Mouse (Mus musculus) stomach, embryonic 14.5 days (tissue): ENCODE measurements around the gene Kif22. TPM values are rescaled to one million over a fixed set of nuclear protein-coding genes. Genes with fewer than 3 reads are reported as not detected.

Experiments used
- ATAC-seq: fragments of 200-750 bp; cut with Nextera tagmentation; 2 replicates; pipeline ENCODE4 v1.8.0; 2017; ENCODE audit warnings: low read depth, moderate TSS enrichment; ENCODE audit not compliant: insufficient number of reproducible peaks, insufficient read depth, low FRiP score
- H3K27ac ChIP-seq: fragments of 300-500 bp; sonication (generic); 2 replicates; pipeline ENCODE4 v1.5.1; 2014; ENCODE audit warnings: mild to moderate bottlenecking, low read length, moderate library complexity, mixed read lengths
- H3K27me3 ChIP-seq: fragments of 300-500 bp; sonication (generic); 2 replicates; pipeline ENCODE4 v1.6.1; 2014; ENCODE audit warnings: low read length, control low read depth, mixed read lengths; ENCODE audit not compliant: control insufficient read depth, insufficient read depth
- H3K36me3 ChIP-seq: fragments of 300-500 bp; sonication (generic); 2 replicates; pipeline ENCODE4 v1.6.1; 2014; ENCODE audit warnings: mild to moderate bottlenecking, control low read depth, low read length, moderate library complexity, mixed read lengths; ENCODE audit not compliant: control insufficient read depth, insufficient read depth
- H3K4me1 ChIP-seq: fragments of 300-500 bp; sonication (generic); 2 replicates; pipeline ENCODE4 v1.6.1; 2014; ENCODE audit warnings: low read length, control low read depth, mixed read lengths; ENCODE audit not compliant: control insufficient read depth, insufficient read depth
- H3K4me2 ChIP-seq: fragments of 300-500 bp; sonication (generic); replicated peaks from 2 replicates; pipeline ENCODE4 v1.6.1; 2014; ENCODE audit warnings: low read depth, low read length, control low read depth
- H3K4me3 ChIP-seq: fragments of 300-500 bp; sonication (generic); 2 replicates; pipeline ENCODE4 v1.5.1; 2014; ENCODE audit warnings: low read depth, low read length, control low read depth
- H3K9ac ChIP-seq: fragments of 300-500 bp; sonication (generic); replicated peaks from 2 replicates; pipeline ENCODE4 v1.6.1; 2014; ENCODE audit warnings: low read depth, mild to moderate bottlenecking, control low read depth, low read length, moderate library complexity, mixed read lengths
- H3K9me3 ChIP-seq: fragments of 300-500 bp; sonication (generic); 2 replicates; pipeline ENCODE4 v1.6.1; 2016; ENCODE audit warnings: low read depth, low read length, control low read depth; ENCODE audit not compliant: control insufficient read depth
- WGBS: fragments of 180-500 bp; shearing (Covaris S2); extraction: QIAGEN DNeasy Blood & Tissue Kit; methylation state at CpG from one replicate; pipeline ENCODE4 v1.1.7; 2014; 5-methylcytosine and 5-hydroxymethylcytosine counted together
- polyA plus RNA-seq: library from polyadenylated mRNA; unstranded; fragments of >200 nt; fragmentation: Nextera tagmentation; extraction: Ambion mirVana; gene quantifications from 2 replicates; pipeline ENCODE4 v1.2.1, GENCODE M21; 2014

Gene Kif22
- polyA plus RNA-seq, 1 experiment from 2014 or later, result 116 TPM

DNA sequence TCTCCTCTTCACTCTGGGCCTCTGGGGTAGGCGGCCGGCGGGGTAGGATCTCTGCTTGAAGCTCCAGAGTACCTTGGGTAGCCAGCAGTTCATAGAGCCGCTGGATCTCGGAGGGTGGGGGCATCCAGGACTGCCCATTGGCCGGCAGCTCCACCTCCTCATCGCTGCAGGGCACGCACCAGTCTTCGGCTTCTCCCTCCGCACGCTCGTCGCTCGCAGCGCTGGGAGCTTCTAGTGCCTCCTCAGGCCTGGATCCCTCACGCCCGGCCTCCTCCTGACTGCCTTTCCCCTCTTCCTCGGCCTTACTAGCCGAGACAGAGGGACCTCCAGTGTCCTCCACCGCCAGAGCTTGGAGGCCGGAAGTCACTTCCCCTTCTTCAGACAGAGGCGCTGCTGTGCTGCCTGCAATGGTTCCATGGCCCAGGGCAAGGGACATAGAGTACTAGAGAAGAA, 25.8 kb downstream of the Kif22 start:
- peaks cover 13% of the 10 kb centered on the region for H3K36me3 ChIP-seq
- no peaks in the 10 kb centered on the region for H3K27me3 ChIP-seq
- WGBS, result under 1% methylated on average over 22 of the region's 22 CpGs
- H3K27ac ChIP-seq, result peak overlapping the region; percentile 97
- no peaks in the 10 kb centered on the region for H3K9me3 ChIP-seq
- ATAC-seq, result peak; percentile 30
- H3K9ac ChIP-seq, result peak overlapping the region; percentile 68
- peaks cover 49% of the 10 kb centered on the region for H3K4me1 ChIP-seq
- peak overlapping the region; percentile 62 for H3K4me3 ChIP-seq
- H3K4me2 ChIP-seq, result peak overlapping the region; percentile 79

DNA sequence TGATC, 26.0 kb downstream of the Kif22 start, which contains the start of gene Pagr1b:
Gene Pagr1b, minus strand, starts transcription at position 4 of the 5 bp plus-strand sequence.
- ATAC-seq, result no peak
- peak within 1 kb of the TSS; percentile 79 for H3K4me2 ChIP-seq
- no peaks in the 10 kb centered on the region for H3K9me3 ChIP-seq
- peak within 1 kb of the TSS; percentile 68 for H3K9ac ChIP-seq
- H3K27ac ChIP-seq, result peak within 1 kb of the TSS; percentile 97
- H3K4me1 ChIP-seq, result peaks cover 47% of the 10 kb centered on the region
- H3K4me3 ChIP-seq, result peak within 1 kb of the TSS; percentile 62
- no peaks in the 10 kb centered on the region for H3K27me3 ChIP-seq
- peaks cover 12% of the 10 kb centered on the region for H3K36me3 ChIP-seq

DNA sequence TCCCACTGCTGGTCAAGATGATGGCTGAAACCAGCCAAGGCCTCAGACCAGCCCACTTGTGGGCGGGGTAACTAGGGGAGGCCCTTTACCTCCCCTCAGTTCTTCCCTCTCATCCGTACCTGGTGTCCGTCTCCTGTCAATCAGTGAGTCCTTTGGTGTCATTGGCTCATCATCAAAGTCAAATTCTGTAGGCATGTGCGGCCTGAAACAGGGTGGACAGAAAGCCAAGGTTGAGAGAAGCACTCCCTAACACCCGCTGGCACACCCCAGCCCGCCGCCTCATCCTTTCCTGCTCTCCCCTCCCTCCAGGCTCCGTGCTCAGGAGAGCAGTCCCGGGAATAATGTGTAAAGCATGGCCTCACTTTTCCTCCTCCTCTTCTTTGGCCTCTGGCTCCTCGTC, 26.2 kb downstream of the Kif22 start:
- Histone ChIP-seq H3K4me3 (peak overlapping the region; percentile 62), H3K4me1 (peaks cover 45% of the 10 kb centered on the region), H3K9me3 (no peaks in the 10 kb centered on the region), H3K4me2 (peak overlapping the region; percentile 79), H3K36me3 (peaks cover 12% of the 10 kb centered on the region), H3K9ac (peak overlapping the region; percentile 68), H3K27ac (peak overlapping the region; percentile 97), H3K27me3 (no peaks in the 10 kb centered on the region)
- no peak; the same call in 1 of the 2 replicates for ATAC-seq
- 2% methylated on average over 10 of the region's 10 CpGs for WGBS

GRCm38 (mm10) chr7:127014993-127015392, 27.3 kb downstream of the Kif22 start:
- peak overlapping the region; percentile 43; the same call in 1 of the 2 replicates for H3K4me2 ChIP-seq
- ATAC-seq, result no peak
- 91% methylated on average over 12 of the region's 12 CpGs for WGBS
- H3K9me3 ChIP-seq, result no peaks in the 10 kb centered on the region
- no peak overlapping the region for H3K27ac ChIP-seq
- no peak overlapping the region for H3K4me3 ChIP-seq
- H3K27me3 ChIP-seq, result no peaks in the 10 kb centered on the region
- H3K4me1 ChIP-seq, result peaks cover 42% of the 10 kb centered on the region
- peaks cover 12% of the 10 kb centered on the region for H3K36me3 ChIP-seq
- peak overlapping the region; percentile 15; the same call in 1 of the 2 replicates for H3K9ac ChIP-seq

GRCm38 (mm10) chr7:127014320-127014719, 28.0 kb downstream of the Kif22 start, which contains the start of gene Mvp:
Gene Mvp (minus strand): TSS chr7:127014621.
- Histone ChIP-seq H3K4me3 (peak within 1 kb of the TSS; percentile 62), H3K27me3 (no peaks in the 10 kb centered on the region), H3K27ac (peak within 1 kb of the TSS; percentile 97; the same call in 1 of the 2 replicates), H3K4me2 (peak within 1 kb of the TSS; percentile 79), H3K36me3 (peaks cover 12% of the 10 kb centered on the region), H3K9me3 (no peaks in the 10 kb centered on the region), H3K9ac (peak within 1 kb of the TSS; percentile 68), H3K4me1 (peaks cover 38% of the 10 kb centered on the region)
- ATAC-seq, result no peak
- WGBS, result 26% methylated on average over 11 of the region's 11 CpGs

GRCm38 (mm10) chr7:127013385-127013784, 28.9 kb downstream of the Kif22 start:
- Histone ChIP-seq H3K9me3 (no peaks in the 10 kb centered on the region), H3K9ac (no peak overlapping the region), H3K4me1 (peaks cover 39% of the 10 kb centered on the region), H3K27ac (no peak overlapping the region), H3K36me3 (peaks cover 12% of the 10 kb centered on the region), H3K27me3 (no peaks in the 10 kb centered on the region), H3K4me2 (no peak overlapping the region), H3K4me3 (no peak overlapping the region)
- WGBS, result 92% methylated on average over 6 of the region's 6 CpGs
- no peak for ATAC-seq

DNA sequence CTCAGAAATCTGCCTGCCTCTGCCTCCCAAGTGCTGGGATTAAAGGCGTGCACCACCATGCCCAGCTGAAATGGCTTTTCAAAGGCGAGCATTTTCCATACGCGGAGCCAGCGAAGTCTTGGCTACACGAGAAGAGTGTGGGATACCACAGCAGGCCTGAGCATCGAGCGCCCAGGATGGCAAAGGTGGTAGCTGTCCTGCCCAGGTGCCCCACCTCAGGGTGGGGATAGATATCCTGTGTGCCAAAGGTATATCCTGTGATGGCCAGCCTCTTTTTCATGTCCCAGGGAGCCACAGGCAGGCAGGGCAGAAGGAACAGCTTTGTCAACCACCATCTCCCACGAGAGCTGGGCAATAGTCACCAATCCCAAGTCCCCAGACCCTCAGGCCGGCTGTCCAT, 29.4 kb downstream of the Kif22 start:
- H3K27ac ChIP-seq, result no peak overlapping the region
- WGBS, result 94% methylated on average over 10 of the region's 10 CpGs

GRCm38 (mm10) chr7:127012374-127012773, 29.9 kb downstream of the Kif22 start:
- Histone ChIP-seq H3K27ac (no peak overlapping the region), H3K4me3 (no peak overlapping the region), H3K36me3 (peaks cover 12% of the 10 kb centered on the region), H3K4me1 (peaks cover 37% of the 10 kb centered on the region), H3K27me3 (no peaks in the 10 kb centered on the region), H3K9ac (no peak overlapping the region), H3K4me2 (no peak overlapping the region), H3K9me3 (no peaks in the 10 kb centered on the region)
- ATAC-seq, result no peak
- 86% methylated on average over 6 of the region's 6 CpGs for WGBS

More for the DNA sequence above, 29.4 kb downstream of the Kif22 start:
- Histone ChIP-seq H3K4me3 (no peak overlapping the region), H3K4me2 (no peak overlapping the region), H3K36me3 (peaks cover 12% of the 10 kb centered on the region), H3K9me3 (no peaks in the 10 kb centered on the region), H3K4me1 (peaks cover 38% of the 10 kb centered on the region), H3K9ac (no peak overlapping the region), H3K27me3 (no peaks in the 10 kb centered on the region)
- ATAC-seq, result no peak

DNA sequence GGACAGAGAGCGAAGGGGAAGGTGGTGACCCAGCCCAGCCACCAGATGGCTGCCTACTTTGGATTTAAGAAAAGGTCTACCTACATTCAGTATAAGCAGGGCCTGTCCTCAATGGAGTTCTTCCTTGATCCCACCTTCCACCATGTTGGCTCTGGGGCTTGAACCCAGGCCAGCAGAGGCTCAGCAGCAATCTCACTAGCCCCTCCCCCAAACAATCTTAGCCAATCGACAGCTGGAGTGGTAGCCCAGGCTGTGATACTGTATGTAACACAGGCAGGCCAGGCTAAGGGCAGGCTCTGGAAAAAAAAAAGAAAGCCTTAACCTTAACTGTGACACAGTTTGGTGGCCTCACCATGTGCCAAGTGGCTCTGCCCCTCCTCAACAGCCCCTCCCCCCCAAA, 30.6 kb downstream of the Kif22 start:
- H3K36me3 ChIP-seq, result peaks cover 12% of the 10 kb centered on the region
- no peak overlapping the region for H3K9ac ChIP-seq
- H3K9me3 ChIP-seq, result no peaks in the 10 kb centered on the region
- WGBS, result 67% methylated on average over 2 of the region's 2 CpGs
- ATAC-seq, result no peak
- no peaks in the 10 kb centered on the region for H3K27me3 ChIP-seq
- no peak overlapping the region for H3K27ac ChIP-seq
- H3K4me3 ChIP-seq, result no peak overlapping the region
- H3K4me2 ChIP-seq, result no peak overlapping the region
- H3K4me1 ChIP-seq, result peaks cover 37% of the 10 kb centered on the region
